Mouse (Mus musculus): Measurements from ENCODE around the gene Nup98.

GRCm38 (mm10) chr7:102208806-102209363 lies 1.1 kb downstream of the Nup98 start:
- TF ChIP-seq HCFC1 (IDR thresholded peaks at IDR 0.05; ENCODE audit: borderline replicate concordance, insufficient read depth, low read length) (no peak), CHD2 (IDR thresholded peaks at IDR 0.05; ENCODE audit: low read depth, low read length) (no peak)
